Mouse (Mus musculus) kidney, postnatal 0 days (tissue): Measurements from ENCODE around the gene Nfs1. TPM values are rescaled to one million over a fixed set of nuclear protein-coding genes. Genes with fewer than 3 reads are reported as not detected.
A peak's percentile ranks its signal among the peaks of the same experiment; 100 is the strongest.

Source experiments
- ATAC-seq: fragments of 200-750 bp; cut with Nextera tagmentation; replicated peaks from 2 replicates; pipeline ENCODE4 v1.8.0; 2017; ENCODE audit warnings: low read depth, moderate number of reproducible peaks, moderate TSS enrichment, moderate library complexity; ENCODE audit not compliant: low FRiP score
- DNase-seq: peaks from one replicate; pipeline ENCODE4 v3.0.0-alpha.2; 2016; ENCODE audit warnings: low spot score
- H3K27ac ChIP-seq: fragments of 300-500 bp; sonication (generic); 2 replicates; pipeline ENCODE4 v1.5.1; 2014; ENCODE audit warnings: mild to moderate bottlenecking
- H3K27me3 ChIP-seq: fragments of 300-500 bp; sonication (generic); 2 replicates; pipeline ENCODE4 v1.6.1; 2014; ENCODE audit warnings: low read length, mixed read lengths; ENCODE audit not compliant: insufficient read depth
- H3K36me3 ChIP-seq: fragments of 300-500 bp; sonication (generic); 2 replicates; pipeline ENCODE4 v1.6.1; 2014; ENCODE audit warnings: low read length, mixed read lengths; ENCODE audit not compliant: insufficient read depth
- H3K4me1 ChIP-seq: fragments of 300-500 bp; sonication (generic); replicated peaks from 2 replicates; pipeline ENCODE4 v1.6.1; 2014; ENCODE audit warnings: antibody characterized with exemption, low read length, mixed read lengths; ENCODE audit not compliant: insufficient read depth
- H3K4me2 ChIP-seq: fragments of 300-500 bp; sonication (generic); 2 replicates; pipeline ENCODE4 v1.6.1; 2014; ENCODE audit warnings: mild to moderate bottlenecking, low read length, moderate library complexity, mixed read lengths
- H3K4me3 ChIP-seq: fragments of 300-500 bp; sonication (generic); replicated peaks from 2 replicates; pipeline ENCODE4 v1.5.1; 2014; ENCODE audit warnings: low read depth, low read length
- H3K9ac ChIP-seq: fragments of 300-500 bp; sonication (generic); 2 replicates; pipeline ENCODE4 v1.6.1; 2014; ENCODE audit warnings: low read depth, low read length
- H3K9me3 ChIP-seq: fragments of 300-500 bp; sonication (generic); replicated peaks from 2 replicates; pipeline ENCODE4 v1.6.1; 2016; ENCODE audit warnings: low read length, inconsistent platforms, mixed read lengths
- CTCF ChIP-seq: IDR thresholded peaks from 2 replicates; pipeline ENCODE4 v1.5.1; 2016; ENCODE audit warnings: antibody characterized with exemption, low read depth, mild to moderate bottlenecking, moderate library complexity
- WGBS: fragments of 180-500 bp; shearing (Covaris S2); extraction: QIAGEN DNeasy Blood & Tissue Kit; methylation state at CpG from one replicate; pipeline ENCODE4 v1.1.7; 2014; 5-methylcytosine and 5-hydroxymethylcytosine counted together
- polyA plus RNA-seq: library from polyadenylated mRNA; unstranded; fragments of >200 nt; fragmentation: Nextera tagmentation; extraction: Ambion mirVana; gene quantifications from 2 replicates; pipeline ENCODE4 v1.2.1, GENCODE M21; 2015

Nfs1 gene
- polyA plus RNA-seq, 1 experiment from 2014 or later: 64.0 TPM

- no peak overlapping the region for H3K4me3 ChIP-seq
- H3K27me3 ChIP-seq: no peaks in the 10 kb centered on the region
- 92% methylated on average over 1 of the region's 1 CpGs for WGBS
- DNase-seq (no peak), ATAC-seq (no peak)
- H3K36me3 ChIP-seq: 0 out of 2 replicates have a peak, but pooled peaks cover 3% of the 10 kb centered on the region
- H3K27ac ChIP-seq: no peak overlapping the region
- no peaks in the 10 kb centered on the region for H3K4me1 ChIP-seq
- TF ChIP-seq CTCF: no peak
- no peak overlapping the region for H3K4me2 ChIP-seq
- no peak overlapping the region for H3K9ac ChIP-seq
- H3K9me3 ChIP-seq: no peaks in the 10 kb centered on the region
Observed at GRCm38 (mm10) chr2:156089799-156090198, 54.2 kb downstream of the Nfs1 start.

- no peak for ATAC-seq
- H3K27ac ChIP-seq: no peak overlapping the region
- DNase-seq: no peak
- no peak for TF ChIP-seq CTCF
- no peaks in the 10 kb centered on the region for H3K9me3 ChIP-seq
- H3K4me2 ChIP-seq: no peak overlapping the region
- 0 out of 2 replicates have a peak, but pooled peaks cover 3% of the 10 kb centered on the region for H3K36me3 ChIP-seq
- no peaks in the 10 kb centered on the region for H3K4me1 ChIP-seq
- H3K4me3 ChIP-seq: no peak overlapping the region
- no peak overlapping the region for H3K9ac ChIP-seq
- WGBS: 88% methylated on average over 7 of the region's 7 CpGs
- H3K27me3 ChIP-seq: no peaks in the 10 kb centered on the region
Observed at GRCm38 (mm10) chr2:156087391-156088110, 56.4 kb downstream of the Nfs1 start.

- Histone ChIP-seq H3K9me3 (no peaks in the 10 kb centered on the region), H3K4me2 (no peak overlapping the region), H3K4me3 (no peak overlapping the region), H3K36me3 (no peaks in the 10 kb centered on the region), H3K27me3 (no peaks in the 10 kb centered on the region), H3K4me1 (no peaks in the 10 kb centered on the region), H3K9ac (no peak overlapping the region), H3K27ac (no peak overlapping the region)
- TF ChIP-seq CTCF: no peak
- ATAC-seq (no peak), DNase-seq (no peak)
- WGBS: 81% methylated on average over 3 of the region's 3 CpGs
Observed at GRCm38 (mm10) chr2:156084541-156084940, 59.4 kb downstream of the Nfs1 start.

GRCm38 (mm10) chr2:156080391-156080790 lies 63.6 kb downstream of the Nfs1 start:
- DNase-seq (no peak), ATAC-seq (no peak)
- no peaks in the 10 kb centered on the region for H3K9me3 ChIP-seq
- H3K27me3 ChIP-seq: no peaks in the 10 kb centered on the region
- peaks cover 27% of the 10 kb centered on the region for H3K36me3 ChIP-seq
- no peak overlapping the region for H3K27ac ChIP-seq
- H3K9ac ChIP-seq: no peak overlapping the region
- 81% methylated on average over 7 of the region's 7 CpGs for WGBS
- H3K4me2 ChIP-seq: no peak overlapping the region
- no peak overlapping the region for H3K4me3 ChIP-seq
- TF ChIP-seq CTCF: no peak
- no peaks in the 10 kb centered on the region for H3K4me1 ChIP-seq

GRCm38 (mm10) chr2:156079674-156080073 lies 64.3 kb downstream of the Nfs1 start:
- Histone ChIP-seq H3K27ac (no peak overlapping the region), H3K9me3 (no peaks in the 10 kb centered on the region), H3K9ac (no peak overlapping the region), H3K27me3 (no peaks in the 10 kb centered on the region), H3K36me3 (peaks cover 33% of the 10 kb centered on the region), H3K4me3 (no peak overlapping the region), H3K4me2 (no peak overlapping the region), H3K4me1 (no peaks in the 10 kb centered on the region)
- TF ChIP-seq CTCF: no peak
- DNase-seq (no peak), ATAC-seq (0 out of 2 replicates have a peak, but pooled peaks have one; percentile 36)
- 40% methylated on average over 4 of the region's 4 CpGs for WGBS

GRCm38 (mm10) chr2:156079183-156079560 lies 64.8 kb downstream of the Nfs1 start:
- DNase-seq (no peak), ATAC-seq (no peak)
- 80% methylated on average over 8 of the region's 8 CpGs for WGBS
- Histone ChIP-seq H3K36me3 (peaks cover 34% of the 10 kb centered on the region), H3K9me3 (no peaks in the 10 kb centered on the region), H3K9ac (no peak overlapping the region), H3K4me1 (no peaks in the 10 kb centered on the region), H3K27me3 (no peaks in the 10 kb centered on the region), H3K27ac (no peak overlapping the region), H3K4me3 (no peak overlapping the region), H3K4me2 (no peak overlapping the region)
- TF ChIP-seq CTCF: no peak
